Mouse (Mus musculus) liver, postnatal 0 days (tissue): ENCODE data around the gene Ube2h. TPM values are rescaled to one million over a fixed set of nuclear protein-coding genes. Genes with fewer than 3 reads are reported as not detected.

Experiments used
- ATAC-seq: fragments of 200-750 bp; cut with Nextera tagmentation; 2 replicates; pipeline ENCODE4 v1.8.0; 2017; ENCODE audit warnings: mild to moderate bottlenecking, moderate library complexity
- DNase-seq: peaks from one replicate; pipeline ENCODE4 v3.0.0-alpha.2; 2016
- H3K27ac ChIP-seq: fragments of 300-500 bp; sonication (generic); 2 replicates; pipeline ENCODE4 v1.5.1; 2014; ENCODE audit warnings: antibody characterized with exemption, moderate library complexity, mild to moderate bottlenecking, low read depth
- H3K27me3 ChIP-seq: fragments of 300-500 bp; sonication (generic); 2 replicates; pipeline ENCODE4 v1.6.1; 2014; ENCODE audit warnings: low read length, control low read depth, mixed read lengths; ENCODE audit not compliant: insufficient read depth
- H3K36me3 ChIP-seq: fragments of 300-500 bp; sonication (generic); replicated peaks from 2 replicates; pipeline ENCODE4 v1.6.1; 2014; ENCODE audit warnings: mild to moderate bottlenecking, control low read depth, low read length, moderate library complexity, mixed read lengths; ENCODE audit not compliant: insufficient read depth
- H3K4me1 ChIP-seq: fragments of 300-500 bp; sonication (generic); 2 replicates; pipeline ENCODE4 v1.6.1; 2014; ENCODE audit warnings: antibody characterized with exemption, mild to moderate bottlenecking, control low read depth; ENCODE audit not compliant: insufficient read depth
- H3K4me2 ChIP-seq: fragments of 300-500 bp; sonication (generic); 2 replicates; pipeline ENCODE4 v1.6.1; 2014; ENCODE audit warnings: low read depth, mild to moderate bottlenecking, low read length, moderate library complexity, mixed read lengths
- H3K4me3 ChIP-seq: fragments of 300-500 bp; sonication (generic); 2 replicates; pipeline ENCODE4 v1.5.1; 2014; ENCODE audit warnings: low read depth, low read length
- H3K9ac ChIP-seq: fragments of 300-500 bp; sonication (generic); replicated peaks from 2 replicates; pipeline ENCODE4 v1.6.1; 2014; ENCODE audit warnings: mild to moderate bottlenecking, moderate library complexity
- H3K9me3 ChIP-seq: fragments of 300-500 bp; sonication (generic); 2 replicates; pipeline ENCODE4 v1.6.1; 2016; ENCODE audit warnings: mild to moderate bottlenecking, control low read depth, low read length, mixed read lengths
- CTCF ChIP-seq: sonication (generic); IDR thresholded peaks from 2 replicates; pipeline ENCODE4 v1.5.1; 2016; ENCODE audit warnings: antibody characterized with exemption, low read depth
- EP300 ChIP-seq: IDR thresholded peaks from 2 replicates; pipeline ENCODE4 v1.6.1; 2016; ENCODE audit warnings: antibody characterized with exemption, low read depth, mild to moderate bottlenecking
- WGBS: fragments of 180-500 bp; shearing (Covaris S2); extraction: QIAGEN DNeasy Blood & Tissue Kit; methylation state at CpG from one replicate; pipeline ENCODE4 v1.1.7; 2014; ENCODE audit not compliant: insufficient replicate concordance; 5-methylcytosine and 5-hydroxymethylcytosine counted together
- polyA plus RNA-seq: library from polyadenylated mRNA; unstranded; fragments of >200 nt; fragmentation: Nextera tagmentation; extraction: Ambion mirVana; gene quantifications from 2 replicates; pipeline ENCODE4 v1.2.1, GENCODE M21; 2015

The Ube2h gene
- polyA plus RNA-seq, 1 experiment from 2014 or later: 18.2 TPM

GRCm38 (mm10) chr6:30172820-30173550 is 131.4 kb downstream of the Ube2h start:
- H3K36me3 ChIP-seq: no peaks in the 10 kb centered on the region
- H3K4me1 ChIP-seq: peaks cover 36% of the 10 kb centered on the region
- DNase-seq: peak; percentile 40
- H3K27ac ChIP-seq: no peak overlapping the region
- no peak for ATAC-seq
- H3K4me3 ChIP-seq: peak overlapping the region; percentile 50
- 0 out of 2 replicates have a peak overlapping the region, but pooled peaks have one; percentile 21 for H3K9ac ChIP-seq
- peaks cover 93% of the 10 kb centered on the region for H3K27me3 ChIP-seq
- peak overlapping the region; percentile 80 for H3K4me2 ChIP-seq
- 3% methylated on average over 44 of the region's 44 CpGs for WGBS
- no peaks in the 10 kb centered on the region for H3K9me3 ChIP-seq
- no peak for TF ChIP-seq EP300
- peak; percentile 55 for TF ChIP-seq CTCF

DNA sequence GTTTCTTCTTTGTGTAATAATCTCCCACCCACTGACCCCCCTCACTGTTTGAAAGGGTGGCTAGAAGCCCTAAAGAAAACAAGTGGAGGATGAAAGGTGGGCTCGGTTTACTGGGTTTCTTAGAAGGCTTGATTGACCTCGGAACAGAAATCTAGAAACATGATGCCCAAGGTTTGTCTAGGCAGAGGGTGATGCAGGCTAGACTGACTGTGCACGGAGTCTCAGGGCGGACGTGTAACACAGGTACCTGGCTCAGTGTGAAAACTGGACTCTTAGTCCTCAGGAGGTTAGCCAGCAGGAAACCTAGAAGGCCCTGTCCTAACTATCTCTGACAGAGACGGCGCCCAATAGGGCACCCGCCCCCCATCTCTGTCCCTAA is 131.9 kb downstream of the Ube2h start:
- WGBS: 18% methylated on average over 8 of the region's 8 CpGs
- no peak for ATAC-seq
- no peak overlapping the region for H3K9ac ChIP-seq
- TF ChIP-seq EP300 (no peak), CTCF (no peak)
- no peak for DNase-seq
- no peak overlapping the region for H3K27ac ChIP-seq
- peaks cover 35% of the 10 kb centered on the region for H3K4me1 ChIP-seq
- no peaks in the 10 kb centered on the region for H3K9me3 ChIP-seq
- H3K27me3 ChIP-seq: peaks cover 91% of the 10 kb centered on the region
- H3K4me2 ChIP-seq: no peak overlapping the region
- H3K36me3 ChIP-seq: no peaks in the 10 kb centered on the region
- no peak overlapping the region for H3K4me3 ChIP-seq

DNA sequence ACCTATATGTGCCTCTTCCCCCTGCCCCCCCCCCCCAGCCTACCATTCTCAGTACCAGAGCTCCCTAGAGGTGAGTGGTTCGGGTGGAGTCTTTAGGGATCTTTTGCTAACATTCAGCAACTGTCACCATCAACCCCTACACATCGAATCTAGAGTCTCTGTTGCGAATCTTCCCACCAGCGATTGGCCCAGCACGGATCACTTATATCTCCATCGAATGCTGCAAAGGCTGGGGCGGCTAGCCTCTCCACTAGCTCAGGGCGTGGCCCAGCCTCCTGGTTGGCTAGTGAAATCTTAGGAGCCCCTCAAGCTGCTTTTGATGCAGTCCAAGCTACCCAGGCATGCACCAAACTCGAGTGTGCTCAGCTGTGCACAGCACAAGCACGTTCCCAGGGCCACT is 132.4 kb downstream of the Ube2h start:
- 35% methylated on average over 10 of the region's 10 CpGs for WGBS
- no peaks in the 10 kb centered on the region for H3K36me3 ChIP-seq
- no peak for DNase-seq
- no peak for TF ChIP-seq CTCF
- no peak for TF ChIP-seq EP300
- H3K27ac ChIP-seq: no peak overlapping the region
- no peak overlapping the region for H3K9ac ChIP-seq
- H3K4me2 ChIP-seq: no peak overlapping the region
- ATAC-seq: no peak
- peaks cover 33% of the 10 kb centered on the region for H3K4me1 ChIP-seq
- no peaks in the 10 kb centered on the region for H3K9me3 ChIP-seq
- H3K4me3 ChIP-seq: no peak overlapping the region
- H3K27me3 ChIP-seq: peaks cover 86% of the 10 kb centered on the region

- Histone ChIP-seq H3K27me3 (peaks cover 79% of the 10 kb centered on the region), H3K4me3 (no peak overlapping the region), H3K4me1 (peaks cover 29% of the 10 kb centered on the region), H3K9ac (no peak overlapping the region), H3K9me3 (no peaks in the 10 kb centered on the region), H3K36me3 (no peaks in the 10 kb centered on the region), H3K27ac (no peak overlapping the region), H3K4me2 (no peak overlapping the region)
- DNase-seq: no peak
- ATAC-seq: no peak
- no peak for TF ChIP-seq CTCF
- TF ChIP-seq EP300: no peak
- WGBS: 39% methylated on average over 8 of the region's 8 CpGs
These were observed 133.1 kb downstream of the Ube2h start for GRCm38 (mm10) chr6:30171226-30171625.

DNA sequence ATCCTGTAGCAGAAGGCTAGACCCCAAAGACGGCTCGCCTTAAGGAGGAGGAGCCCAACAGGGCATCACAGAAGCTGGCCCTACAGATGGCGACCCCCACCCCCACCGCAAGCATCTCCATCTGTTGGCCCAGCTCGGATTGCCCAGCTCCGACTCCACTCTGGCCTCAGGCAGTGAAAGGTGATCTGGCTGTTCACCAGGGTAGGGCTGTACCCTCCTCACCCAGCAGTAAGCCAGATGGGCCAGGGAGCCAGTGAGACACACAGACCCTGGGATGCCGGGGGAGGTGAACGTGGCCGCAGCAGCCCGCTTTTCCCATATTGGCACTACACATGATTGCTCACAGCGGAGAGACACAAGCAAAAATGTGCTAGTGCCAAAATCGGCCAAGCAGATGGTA is 135.2 kb downstream of the Ube2h start:
- H3K27me3 ChIP-seq: peaks cover 62% of the 10 kb centered on the region
- H3K9me3 ChIP-seq: no peaks in the 10 kb centered on the region
- no peak overlapping the region for H3K4me2 ChIP-seq
- H3K27ac ChIP-seq: no peak overlapping the region
- H3K9ac ChIP-seq: no peak overlapping the region
- DNase-seq (no peak), ATAC-seq (no peak)
- H3K4me1 ChIP-seq: peaks cover 15% of the 10 kb centered on the region
- 72% methylated on average over 12 of the region's 12 CpGs for WGBS
- TF ChIP-seq CTCF (no peak), EP300 (no peak)
- H3K36me3 ChIP-seq: no peaks in the 10 kb centered on the region
- H3K4me3 ChIP-seq: no peak overlapping the region

DNA sequence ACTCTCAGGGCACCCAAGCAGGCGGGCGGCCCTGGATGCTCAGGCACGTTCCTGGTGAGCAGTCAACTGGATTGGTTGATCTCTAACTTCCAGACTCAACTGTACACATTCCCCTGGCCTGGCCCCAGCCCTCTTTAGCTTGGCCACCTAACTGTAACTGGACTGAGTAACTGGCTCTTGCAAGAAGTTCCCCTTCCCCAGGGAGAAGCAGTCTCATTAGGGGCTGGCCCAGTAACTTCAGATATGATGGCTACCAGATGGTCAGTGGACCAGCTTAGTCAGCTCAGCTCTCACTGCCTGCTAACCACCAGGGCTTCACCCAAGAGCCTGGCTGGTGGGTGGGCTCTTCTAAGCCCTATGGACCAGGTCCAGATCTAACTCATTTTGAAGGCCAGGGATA is 136.1 kb downstream of the Ube2h start:
- Histone ChIP-seq H3K9ac (no peak overlapping the region), H3K9me3 (no peaks in the 10 kb centered on the region), H3K27me3 (peaks cover 53% of the 10 kb centered on the region), H3K36me3 (no peaks in the 10 kb centered on the region), H3K4me1 (peaks cover 6% of the 10 kb centered on the region), H3K27ac (no peak overlapping the region), H3K4me2 (no peak overlapping the region), H3K4me3 (no peak overlapping the region)
- DNase-seq (no peak), ATAC-seq (no peak)
- no peak for TF ChIP-seq EP300
- no peak for TF ChIP-seq CTCF
- WGBS: 73% methylated on average over 3 of the region's 3 CpGs

- no peak overlapping the region for H3K27ac ChIP-seq
- DNase-seq (no peak), ATAC-seq (no peak)
- H3K4me3 ChIP-seq: no peak overlapping the region
- peaks cover 45% of the 10 kb centered on the region for H3K27me3 ChIP-seq
- no peak overlapping the region for H3K9ac ChIP-seq
- H3K4me1 ChIP-seq: no peaks in the 10 kb centered on the region
- no peak overlapping the region for H3K4me2 ChIP-seq
- WGBS: 46% methylated on average over 11 of the region's 11 CpGs
- no peaks in the 10 kb centered on the region for H3K9me3 ChIP-seq
- TF ChIP-seq CTCF: no peak
- TF ChIP-seq EP300: no peak
- H3K36me3 ChIP-seq: no peaks in the 10 kb centered on the region
These were observed 137.1 kb downstream of the Ube2h start for GRCm38 (mm10) chr6:30167192-30167591.
